Mouse (Mus musculus): ENCODE results near the gene Skor1.

Gene Skor1

GRCm38 (mm10) chr9:63141641-63142334 lies 7.0 kb downstream of the Skor1 start:
- peak overlapping the region; percentile 60 for H3K4me3 ChIP-seq (replicated peaks; ENCODE audit: low read length)
- peaks cover 93% of the 10 kb centered on the region for H3K4me1 ChIP-seq (replicated peaks; ENCODE audit: low read depth, low read length)
- no peaks in the 10 kb centered on the region for H3K9me3 ChIP-seq (ENCODE audit: low read length)
- peaks cover 99% of the 10 kb centered on the region for H3K27me3 ChIP-seq (ENCODE audit: insufficient read depth, low read length)
- no peak for TF ChIP-seq POU5F1 (IDR thresholded peaks at IDR 0.05; ENCODE audit: borderline replicate concordance, low read length)
- TF ChIP-seq CTCF (conservative IDR thresholded peaks at IDR 0.05; ENCODE audit: low read length) = no peak
- TF ChIP-seq NANOG (IDR thresholded peaks at IDR 0.05; ENCODE audit: borderline replicate concordance, low read length) = no peak
- no peaks in the 10 kb centered on the region for H3K36me3 ChIP-seq (ENCODE audit: insufficient read depth, low read length)

GRCm38 (mm10) chr9:63140211-63140610 lies 8.6 kb downstream of the Skor1 start:
- H3K27me3 ChIP-seq (ENCODE audit: insufficient read depth, low read length) = peaks cover 97% of the 10 kb centered on the region
- peaks cover 92% of the 10 kb centered on the region for H3K4me1 ChIP-seq (replicated peaks; ENCODE audit: low read depth, low read length)
- no peaks in the 10 kb centered on the region for H3K36me3 ChIP-seq (ENCODE audit: insufficient read depth, low read length)
- no peak for TF ChIP-seq CTCF (conservative IDR thresholded peaks at IDR 0.05; ENCODE audit: low read length)
- no peak for TF ChIP-seq POU5F1 (IDR thresholded peaks at IDR 0.05; ENCODE audit: borderline replicate concordance, low read length)
- TF ChIP-seq NANOG (IDR thresholded peaks at IDR 0.05; ENCODE audit: borderline replicate concordance, low read length) = no peak
- H3K9me3 ChIP-seq (ENCODE audit: low read length) = no peaks in the 10 kb centered on the region
- 0 out of 2 replicates have a peak overlapping the region, but pooled peaks have one; percentile 17 for H3K4me3 ChIP-seq (replicated peaks; ENCODE audit: low read length)

GRCm38 (mm10) chr9:63139661-63140060 lies 9.1 kb downstream of the Skor1 start:
- H3K9me3 ChIP-seq (ENCODE audit: low read length) = no peaks in the 10 kb centered on the region
- TF ChIP-seq NANOG (IDR thresholded peaks at IDR 0.05; ENCODE audit: borderline replicate concordance, low read length) (no peak), CTCF (conservative IDR thresholded peaks at IDR 0.05; ENCODE audit: low read length) (no peak), POU5F1 (IDR thresholded peaks at IDR 0.05; ENCODE audit: borderline replicate concordance, low read length) (no peak)
- H3K27me3 ChIP-seq (ENCODE audit: insufficient read depth, low read length) = peaks cover 97% of the 10 kb centered on the region
- no peaks in the 10 kb centered on the region for H3K36me3 ChIP-seq (ENCODE audit: insufficient read depth, low read length)
- H3K4me3 ChIP-seq (replicated peaks; ENCODE audit: low read length) = no peak overlapping the region
- peaks cover 96% of the 10 kb centered on the region for H3K4me1 ChIP-seq (replicated peaks; ENCODE audit: low read depth, low read length)

- Histone ChIP-seq H3K36me3 (ENCODE audit: insufficient read depth, low read length) (no peaks in the 10 kb centered on the region), H3K4me1 (replicated peaks; ENCODE audit: low read depth, low read length) (peaks cover 96% of the 10 kb centered on the region), H3K4me3 (replicated peaks; ENCODE audit: low read length) (peak overlapping the region; percentile 52), H3K9me3 (ENCODE audit: low read length) (no peaks in the 10 kb centered on the region), H3K27me3 (ENCODE audit: insufficient read depth, low read length) (peaks cover 97% of the 10 kb centered on the region)
- TF ChIP-seq NANOG (IDR thresholded peaks at IDR 0.05; ENCODE audit: borderline replicate concordance, low read length) (no peak), POU5F1 (IDR thresholded peaks at IDR 0.05; ENCODE audit: borderline replicate concordance, low read length) (no peak), CTCF (conservative IDR thresholded peaks at IDR 0.05; ENCODE audit: low read length) (no peak)
Measured at GRCm38 (mm10) chr9:63138481-63138967, 10.2 kb downstream of the Skor1 start.

GRCm38 (mm10) chr9:63137615-63137915 lies 11.2 kb downstream of the Skor1 start:
- Histone ChIP-seq H3K4me1 (replicated peaks; ENCODE audit: low read depth, low read length) (peaks cover 90% of the 10 kb centered on the region), H3K9me3 (ENCODE audit: low read length) (no peaks in the 10 kb centered on the region), H3K36me3 (ENCODE audit: insufficient read depth, low read length) (no peaks in the 10 kb centered on the region), H3K27me3 (ENCODE audit: insufficient read depth, low read length) (peaks cover 90% of the 10 kb centered on the region), H3K4me3 (replicated peaks; ENCODE audit: low read length) (peak overlapping the region; percentile 51; the same call in 1 of the 2 replicates)
- TF ChIP-seq POU5F1 (IDR thresholded peaks at IDR 0.05; ENCODE audit: borderline replicate concordance, low read length) (no peak), CTCF (conservative IDR thresholded peaks at IDR 0.05; ENCODE audit: low read length) (no peak), NANOG (IDR thresholded peaks at IDR 0.05; ENCODE audit: borderline replicate concordance, low read length) (no peak)

GRCm38 (mm10) chr9:63136756-63137614 lies 11.8 kb downstream of the Skor1 start:
- H3K9me3 ChIP-seq (ENCODE audit: low read length) = no peaks in the 10 kb centered on the region
- peaks cover 90% of the 10 kb centered on the region for H3K27me3 ChIP-seq (ENCODE audit: insufficient read depth, low read length)
- TF ChIP-seq CTCF (conservative IDR thresholded peaks at IDR 0.05; ENCODE audit: low read length) = no peak
- TF ChIP-seq NANOG (IDR thresholded peaks at IDR 0.05; ENCODE audit: borderline replicate concordance, low read length) = no peak
- TF ChIP-seq POU5F1 (IDR thresholded peaks at IDR 0.05; ENCODE audit: borderline replicate concordance, low read length) = no peak; the same call in 1 of the 2 replicates

GRCm38 (mm10) chr9:63136241-63136640 lies 12.5 kb downstream of the Skor1 start:
- TF ChIP-seq NANOG (IDR thresholded peaks at IDR 0.05; ENCODE audit: borderline replicate concordance, low read length) (no peak), POU5F1 (IDR thresholded peaks at IDR 0.05; ENCODE audit: borderline replicate concordance, low read length) (no peak), CTCF (conservative IDR thresholded peaks at IDR 0.05; ENCODE audit: low read length) (no peak)
- Histone ChIP-seq H3K9me3 (ENCODE audit: low read length) (no peaks in the 10 kb centered on the region), H3K4me3 (replicated peaks; ENCODE audit: low read length) (no peak overlapping the region), H3K4me1 (replicated peaks; ENCODE audit: low read depth, low read length) (peaks cover 89% of the 10 kb centered on the region), H3K36me3 (ENCODE audit: insufficient read depth, low read length) (no peaks in the 10 kb centered on the region), H3K27me3 (ENCODE audit: insufficient read depth, low read length) (peaks cover 90% of the 10 kb centered on the region)

More at GRCm38 (mm10) chr9:63136756-63137614, 11.8 kb downstream of the Skor1 start:
- Histone ChIP-seq H3K4me3 (replicated peaks; ENCODE audit: low read length) (peak overlapping the region; percentile 51), H3K4me1 (replicated peaks; ENCODE audit: low read depth, low read length) (peaks cover 89% of the 10 kb centered on the region), H3K36me3 (ENCODE audit: insufficient read depth, low read length) (no peaks in the 10 kb centered on the region)

GRCm38 (mm10) chr9:63135801-63136200 lies 13.0 kb downstream of the Skor1 start:
- Histone ChIP-seq H3K4me3 (replicated peaks; ENCODE audit: low read length) (peak overlapping the region; percentile 60), H3K36me3 (ENCODE audit: insufficient read depth, low read length) (no peaks in the 10 kb centered on the region), H3K9me3 (ENCODE audit: low read length) (no peaks in the 10 kb centered on the region), H3K27me3 (ENCODE audit: insufficient read depth, low read length) (peaks cover 90% of the 10 kb centered on the region), H3K4me1 (replicated peaks; ENCODE audit: low read depth, low read length) (peaks cover 89% of the 10 kb centered on the region)
- no peak for TF ChIP-seq NANOG (IDR thresholded peaks at IDR 0.05; ENCODE audit: borderline replicate concordance, low read length)
- peak; percentile 91 for TF ChIP-seq CTCF (conservative IDR thresholded peaks at IDR 0.05; ENCODE audit: low read length)
- TF ChIP-seq POU5F1 (IDR thresholded peaks at IDR 0.05; ENCODE audit: borderline replicate concordance, low read length) = no peak
